Mouse (Mus musculus) gastrocnemius, postnatal 4 days (tissue): ENCODE results near the gene Unc13b. TPM values are rescaled to one million over a fixed set of nuclear protein-coding genes. Genes with fewer than 3 reads are reported as not detected.

ENCODE experiments used
- DNase-seq, 2 experiments: peaks; one replicate each; pipeline ENCODE4 v3.0.0; 2021 to 2022; ENCODE audit warnings: low spot score in 2 of 2, mixed read lengths in 2 of 2
- long read RNA-seq, 2 experiments: library from polyadenylated mRNA; stranded (forward); transcript quantifications; one replicate each; pipeline ENCODE4 v2.0.0; 2021
- total RNA-seq, 2 experiments: library from RNA; stranded (reverse); gene quantifications; 2 replicates each; pipeline ENCODE4 v1.2.3; 2021

Gene Unc13b
- 1 to 10 TPM; 5.9 to 7.2 TPM for total RNA-seq
- long read RNA-seq, experiment 1, full-length matches to known transcripts: 1 of 1 reads
- long read RNA-seq, experiment 1, partial matches to known transcripts: 0 of 1 reads
- long read RNA-seq, experiment 1, other reads (novel, unspliced or antisense): 0 of 1 reads
- long read RNA-seq, experiment 2, partial matches to known transcripts: 1 of 1 reads
- long read RNA-seq, experiment 2, other reads (novel, unspliced or antisense): 0 of 1 reads

GRCm38 (mm10) chr4:43058753-43059654 is at the start of gene Unc13b:
Gene Unc13b, plus strand, starts transcription at chr4:43058953.
- peak; percentile 56 to 78 for DNase-seq

GRCm38 (mm10) chr4:43010161-43011038 is 48.4 kb upstream of the Unc13b start, which contains the start of gene Fancg:
Gene Fancg, minus strand, starts transcription at chr4:43010506.
- DNase-seq: peak; percentile 65 to 84

GRCm38 (mm10) chr4:43012091-43012490 is 46.7 kb upstream of the Unc13b start:
- DNase-seq: no peak

- no peak for DNase-seq
These were observed 40.6 kb upstream of the Unc13b start for GRCm38 (mm10) chr4:43018156-43018555.

- DNase-seq: no peak
These were observed 39.6 kb upstream of the Unc13b start for GRCm38 (mm10) chr4:43019176-43019575.

GRCm38 (mm10) chr4:43019641-43020465 is 38.9 kb upstream of the Unc13b start:
- DNase-seq: no peak

- DNase-seq: no peak
These were observed 37.9 kb upstream of the Unc13b start for GRCm38 (mm10) chr4:43020876-43021275.

- no peak for DNase-seq
These were observed 37.4 kb upstream of the Unc13b start for GRCm38 (mm10) chr4:43021341-43021740.

- no peak for DNase-seq
These were observed 34.1 kb upstream of the Unc13b start for GRCm38 (mm10) chr4:43024673-43025072.

GRCm38 (mm10) chr4:43025084-43025960 is 33.4 kb upstream of the Unc13b start, which contains the start of gene Pigo:
Gene Pigo, minus strand, starts transcription at chr4:43025819.
- peak; percentile 86 to 94 for DNase-seq

GRCm38 (mm10) chr4:43029121-43029520 is 29.6 kb upstream of the Unc13b start:
- no peak for DNase-seq

GRCm38 (mm10) chr4:43029749-43030148 is 29.0 kb upstream of the Unc13b start:
- no peak for DNase-seq

GRCm38 (mm10) chr4:43030352-43030751 is 28.4 kb upstream of the Unc13b start:
- no peak for DNase-seq

GRCm38 (mm10) chr4:43030780-43031230 is 27.9 kb upstream of the Unc13b start:
- no peak for DNase-seq

GRCm38 (mm10) chr4:43031237-43031995 is 27.3 kb upstream of the Unc13b start, which contains the start of gene Stoml2:
Gene Stoml2, minus strand, starts transcription at chr4:43031710.
- DNase-seq: peak; percentile 77 to 91

- no peak for DNase-seq
These were observed 26.3 kb upstream of the Unc13b start for GRCm38 (mm10) chr4:43032501-43032900.

- no peak for DNase-seq
These were observed 25.3 kb upstream of the Unc13b start for GRCm38 (mm10) chr4:43033481-43033880.

GRCm38 (mm10) chr4:43035851-43036250 is 22.9 kb upstream of the Unc13b start:
- no peak for DNase-seq
